Mouse (Mus musculus) hindbrain, embryonic 10.5 days (tissue): ENCODE results near the gene Rhbdd2. TPM values are rescaled to one million over a fixed set of nuclear protein-coding genes. Genes with fewer than 3 reads are reported as not detected.

Experiments
- DNase-seq: peaks from one replicate; pipeline ENCODE4 v3.0.0-alpha.2; 2017; ENCODE audit warnings: low spot score
- H3K27ac ChIP-seq: fragments of 300-500 bp; sonication (generic); 2 replicates; pipeline ENCODE4 v1.5.1; 2016; ENCODE audit warnings: mild to moderate bottlenecking, moderate library complexity
- H3K27me3 ChIP-seq: fragments of 300-500 bp; sonication (generic); 2 replicates; pipeline ENCODE4 v1.6.1; 2016; ENCODE audit warnings: mild to moderate bottlenecking; ENCODE audit not compliant: poor library complexity, insufficient read depth, severe bottlenecking
- H3K36me3 ChIP-seq: fragments of 300-500 bp; sonication (generic); 2 replicates; pipeline ENCODE4 v1.6.1; 2016; ENCODE audit warnings: mild to moderate bottlenecking, moderate library complexity
- H3K4me1 ChIP-seq: fragments of 300-500 bp; sonication (generic); replicated peaks from 2 replicates; pipeline ENCODE4 v1.6.1; 2016; ENCODE audit warnings: mild to moderate bottlenecking
- H3K4me3 ChIP-seq: fragments of 300-500 bp; sonication (generic); 2 replicates; pipeline ENCODE4 v1.5.1; 2016; ENCODE audit warnings: mild to moderate bottlenecking, moderate library complexity
- H3K9me3 ChIP-seq: fragments of 300-500 bp; sonication (generic); 2 replicates; pipeline ENCODE4 v1.6.1; 2016; ENCODE audit warnings: mild to moderate bottlenecking, moderate library complexity
- WGBS: fragments of 180-500 bp; shearing (Covaris S2); methylation state at CpG from one replicate; pipeline ENCODE4 v1.1.7; 2016; 5-methylcytosine and 5-hydroxymethylcytosine counted together
- polyA plus RNA-seq: library from polyadenylated mRNA; unstranded; fragments of >200 nt; fragmentation: Nextera tagmentation; extraction: Ambion mirVana; gene quantifications from 2 replicates; pipeline ENCODE4 v1.2.1, GENCODE M21; 2016

The Rhbdd2 gene
- polyA plus RNA-seq, 1 experiment from 2014 or later, result 65.6 TPM

DNA sequence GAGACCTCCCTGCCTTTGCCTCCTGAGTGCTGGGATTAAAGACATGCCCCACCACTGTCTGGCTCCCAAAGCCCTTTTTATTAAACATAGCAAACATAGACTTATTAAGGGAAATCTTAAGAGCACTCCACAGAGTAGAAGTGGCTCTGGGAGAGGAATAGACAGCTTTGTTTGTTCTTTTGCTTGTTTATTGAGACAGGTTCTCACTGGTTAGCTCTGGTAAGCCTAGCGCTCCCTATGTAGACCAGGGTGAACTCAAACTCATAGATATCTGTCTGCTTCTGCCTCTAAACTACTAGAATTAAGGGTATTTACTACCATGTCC is 16.9 kb downstream of the Rhbdd2 start:
- Histone ChIP-seq H3K36me3 (no peaks in the 10 kb centered on the region), H3K27me3 (no peaks in the 10 kb centered on the region), H3K9me3 (no peaks in the 10 kb centered on the region), H3K4me1 (0 out of 2 replicates have a peak, but pooled peaks cover 6% of the 10 kb centered on the region), H3K27ac (no peak overlapping the region), H3K4me3 (no peak overlapping the region)
- WGBS, result 98% methylated on average over 1 of the region's 1 CpGs
- DNase-seq, result no peak

DNA sequence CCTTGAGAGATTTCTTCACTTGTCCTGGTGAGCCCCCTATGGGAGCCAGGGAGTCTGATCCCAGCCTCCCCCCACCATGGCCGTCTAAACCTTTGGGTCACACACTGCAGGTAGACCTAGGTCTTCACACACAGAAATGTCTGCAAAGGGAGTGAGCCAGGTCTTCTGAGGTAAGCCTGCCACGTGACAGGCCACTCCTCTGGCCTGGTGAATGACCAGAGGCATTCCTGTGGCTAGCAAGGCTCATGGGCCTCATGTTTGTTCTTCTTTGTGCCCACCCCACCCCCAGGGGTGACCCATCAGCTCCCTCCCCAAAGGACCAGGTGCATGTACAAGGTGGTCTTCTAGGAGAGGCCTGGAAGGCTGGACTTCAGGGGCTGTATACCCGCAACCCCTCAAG is 19.1 kb downstream of the Rhbdd2 start:
- Histone ChIP-seq H3K9me3 (no peaks in the 10 kb centered on the region), H3K4me3 (no peak overlapping the region), H3K36me3 (no peaks in the 10 kb centered on the region), H3K27me3 (no peaks in the 10 kb centered on the region), H3K4me1 (peaks cover 11% of the 10 kb centered on the region; the same call in 1 of the 2 replicates), H3K27ac (no peak overlapping the region)
- no peak for DNase-seq
- 86% methylated on average over 3 of the region's 3 CpGs for WGBS

GRCm38 (mm10) chr5:135653209-135653608 is 20.8 kb downstream of the Rhbdd2 start:
- no peaks in the 10 kb centered on the region for H3K36me3 ChIP-seq
- H3K4me3 ChIP-seq, result no peak overlapping the region
- 58% methylated on average over 2 of the region's 2 CpGs for WGBS
- H3K9me3 ChIP-seq, result no peaks in the 10 kb centered on the region
- H3K4me1 ChIP-seq, result peaks cover 16% of the 10 kb centered on the region; the same call in 1 of the 2 replicates
- DNase-seq, result no peak
- no peaks in the 10 kb centered on the region for H3K27me3 ChIP-seq
- no peak overlapping the region for H3K27ac ChIP-seq

- no peaks in the 10 kb centered on the region for H3K36me3 ChIP-seq
- H3K9me3 ChIP-seq, result no peaks in the 10 kb centered on the region
- H3K27ac ChIP-seq, result no peak overlapping the region
- no peak overlapping the region for H3K4me3 ChIP-seq
- 86% methylated on average over 5 of the region's 5 CpGs for WGBS
- no peak for DNase-seq
- H3K27me3 ChIP-seq, result no peaks in the 10 kb centered on the region
- H3K4me1 ChIP-seq, result peaks cover 16% of the 10 kb centered on the region; the same call in 1 of the 2 replicates
Measured at GRCm38 (mm10) chr5:135656046-135656445, 23.6 kb downstream of the Rhbdd2 start.

GRCm38 (mm10) chr5:135657128-135657527 is 24.7 kb downstream of the Rhbdd2 start:
- DNase-seq, result no peak
- H3K36me3 ChIP-seq, result no peaks in the 10 kb centered on the region
- 78% methylated on average over 5 of the region's 5 CpGs for WGBS
- H3K27ac ChIP-seq, result no peak overlapping the region
- H3K9me3 ChIP-seq, result no peaks in the 10 kb centered on the region
- H3K27me3 ChIP-seq, result no peaks in the 10 kb centered on the region
- no peak overlapping the region for H3K4me3 ChIP-seq
- peaks cover 16% of the 10 kb centered on the region; the same call in 1 of the 2 replicates for H3K4me1 ChIP-seq

DNA sequence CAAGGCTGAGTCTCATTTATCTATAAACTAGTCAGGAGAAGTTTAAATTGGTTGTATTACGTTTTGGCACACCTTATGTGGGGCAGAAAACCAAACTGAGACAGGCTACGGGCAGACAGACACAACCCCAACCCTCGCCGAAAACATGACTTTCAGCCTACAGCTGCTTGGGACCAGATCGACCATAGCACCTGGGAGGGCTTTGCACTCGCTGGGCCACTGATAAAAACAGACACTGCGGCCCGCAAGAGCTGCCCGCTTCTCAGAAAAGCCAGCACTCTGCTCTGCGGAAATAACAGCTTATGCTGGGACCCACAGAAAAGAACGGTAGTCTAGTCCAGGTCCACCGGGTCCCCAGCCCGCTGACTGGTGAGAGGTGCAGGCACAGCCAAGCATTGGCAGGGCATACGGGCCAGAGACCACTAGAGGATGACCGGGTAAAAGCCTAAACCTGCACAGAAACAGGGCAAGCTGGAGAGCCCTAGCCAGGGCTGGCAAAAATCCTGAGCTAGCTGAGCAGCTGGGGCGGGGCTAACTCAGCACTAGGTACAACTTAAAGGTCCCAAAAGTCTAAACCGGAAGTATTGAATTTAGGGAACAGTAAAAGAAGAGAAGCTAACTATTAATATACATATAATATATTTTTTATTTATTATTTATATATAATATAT is 25.4 kb downstream of the Rhbdd2 start:
- DNase-seq, result no peak
- no peak overlapping the region for H3K27ac ChIP-seq
- H3K4me1 ChIP-seq, result peaks cover 13% of the 10 kb centered on the region; the same call in 1 of the 2 replicates
- H3K4me3 ChIP-seq, result no peak overlapping the region
- no peaks in the 10 kb centered on the region for H3K9me3 ChIP-seq
- H3K36me3 ChIP-seq, result no peaks in the 10 kb centered on the region
- H3K27me3 ChIP-seq, result no peaks in the 10 kb centered on the region
- 60% methylated on average over 17 of the region's 17 CpGs for WGBS

DNA sequence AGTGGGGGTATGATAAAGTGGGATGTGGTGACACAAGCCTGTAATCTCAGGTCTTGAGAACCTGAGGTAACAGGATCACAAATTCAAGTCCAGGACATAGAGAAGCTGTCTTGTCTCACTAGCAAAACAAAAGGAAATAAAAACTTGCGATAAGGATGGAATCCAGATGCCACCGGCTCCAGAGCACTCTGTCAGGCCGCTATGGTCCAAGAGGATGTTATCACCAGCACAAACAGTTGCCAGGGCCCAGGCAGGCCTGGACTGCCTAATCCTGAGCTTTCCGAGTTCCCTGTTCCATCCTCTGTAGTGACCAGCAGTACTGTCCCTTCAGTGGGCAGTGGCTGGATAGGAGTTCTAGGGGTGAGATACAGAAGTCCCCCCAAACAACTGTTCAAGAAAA is 27.5 kb downstream of the Rhbdd2 start:
- WGBS, result 85% methylated on average over 4 of the region's 4 CpGs
- H3K27ac ChIP-seq, result no peak overlapping the region
- no peaks in the 10 kb centered on the region for H3K9me3 ChIP-seq
- no peaks in the 10 kb centered on the region for H3K27me3 ChIP-seq
- no peak overlapping the region for H3K4me3 ChIP-seq
- no peak for DNase-seq
- no peaks in the 10 kb centered on the region for H3K36me3 ChIP-seq
- peaks cover 10% of the 10 kb centered on the region; the same call in 1 of the 2 replicates for H3K4me1 ChIP-seq

- Histone ChIP-seq H3K36me3 (no peaks in the 10 kb centered on the region), H3K27ac (no peak overlapping the region; the same call in 1 of the 2 replicates), H3K4me3 (no peak overlapping the region), H3K27me3 (no peaks in the 10 kb centered on the region), H3K9me3 (no peaks in the 10 kb centered on the region), H3K4me1 (peaks cover 10% of the 10 kb centered on the region; the same call in 1 of the 2 replicates)
- WGBS, result 84% methylated on average over 7 of the region's 7 CpGs
- DNase-seq, result no peak
Measured at GRCm38 (mm10) chr5:135660535-135660934, 28.1 kb downstream of the Rhbdd2 start.

- Histone ChIP-seq H3K36me3 (no peaks in the 10 kb centered on the region), H3K9me3 (peaks cover 6% of the 10 kb centered on the region; the same call in 1 of the 2 replicates), H3K4me1 (peaks cover 16% of the 10 kb centered on the region), H3K4me3 (no peak overlapping the region), H3K27ac (no peak overlapping the region), H3K27me3 (no peaks in the 10 kb centered on the region)
- DNase-seq, result no peak
- WGBS, result 90% methylated on average over 5 of the region's 5 CpGs
Measured at GRCm38 (mm10) chr5:135666890-135667289, 34.5 kb downstream of the Rhbdd2 start.

GRCm38 (mm10) chr5:135668071-135668470 is 35.7 kb downstream of the Rhbdd2 start:
- H3K27me3 ChIP-seq, result no peaks in the 10 kb centered on the region
- WGBS, result 87% methylated on average over 7 of the region's 7 CpGs

DNA sequence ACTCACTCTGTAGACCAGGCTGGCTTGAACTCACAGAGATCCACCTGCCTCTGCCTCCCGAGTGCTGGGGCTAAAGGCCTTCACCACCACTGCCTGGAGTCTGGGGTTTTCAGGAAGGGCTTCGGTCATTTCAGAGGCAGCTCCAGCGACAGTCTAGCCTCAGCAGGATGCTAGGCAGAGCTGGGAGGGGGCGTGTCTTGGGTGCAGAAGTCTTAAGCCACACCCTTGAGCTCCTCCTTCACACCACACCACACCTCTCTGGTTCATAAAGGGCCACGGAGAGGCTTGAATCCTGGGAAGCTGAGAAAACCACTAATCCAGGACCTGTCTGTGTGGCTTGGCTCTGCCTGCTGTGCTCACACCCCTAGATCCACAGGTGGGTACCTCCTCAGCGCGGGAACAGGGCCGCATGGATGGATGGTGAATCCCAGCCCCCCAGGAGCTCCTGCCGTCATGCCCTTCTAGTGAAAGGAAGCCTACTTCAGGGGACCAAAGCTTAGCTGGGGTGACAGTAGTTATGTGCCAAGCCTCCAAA is 37.4 kb downstream of the Rhbdd2 start, which contains the start of gene Por:
Gene Por (plus strand): TSS at position 293 of the 535 bp plus-strand sequence.
- H3K9me3 ChIP-seq, result peaks cover 6% of the 10 kb centered on the region; the same call in 1 of the 2 replicates
- peaks cover 41% of the 10 kb centered on the region for H3K4me1 ChIP-seq
- H3K27ac ChIP-seq, result peak within 1 kb of the TSS; percentile 57; the same call in 1 of the 2 replicates
- H3K36me3 ChIP-seq, result no peaks in the 10 kb centered on the region
- WGBS, result 24% methylated on average over 9 of the region's 9 CpGs
- no peaks in the 10 kb centered on the region for H3K27me3 ChIP-seq
- no peak for DNase-seq
- H3K4me3 ChIP-seq, result no peak within 1 kb of the TSS

More at GRCm38 (mm10) chr5:135668071-135668470, 35.7 kb downstream of the Rhbdd2 start:
- no peak for DNase-seq
- peaks cover 6% of the 10 kb centered on the region; the same call in 1 of the 2 replicates for H3K9me3 ChIP-seq
- no peak overlapping the region for H3K27ac ChIP-seq
- no peak overlapping the region for H3K4me3 ChIP-seq
- peaks cover 24% of the 10 kb centered on the region for H3K4me1 ChIP-seq
- H3K36me3 ChIP-seq, result no peaks in the 10 kb centered on the region

- Histone ChIP-seq H3K27ac (no peak overlapping the region), H3K27me3 (0 out of 2 replicates have a peak, but pooled peaks cover 4% of the 10 kb centered on the region), H3K4me1 (peaks cover 52% of the 10 kb centered on the region), H3K36me3 (no peaks in the 10 kb centered on the region), H3K9me3 (peaks cover 4% of the 10 kb centered on the region; the same call in 1 of the 2 replicates), H3K4me3 (no peak overlapping the region)
- WGBS, result 77% methylated on average over 2 of the region's 2 CpGs
- no peak for DNase-seq
Measured at GRCm38 (mm10) chr5:135670881-135671280, 38.5 kb downstream of the Rhbdd2 start.

GRCm38 (mm10) chr5:135672509-135672908 is 40.1 kb downstream of the Rhbdd2 start:
- H3K36me3 ChIP-seq, result no peaks in the 10 kb centered on the region
- 0 out of 2 replicates have a peak, but pooled peaks cover 4% of the 10 kb centered on the region for H3K27me3 ChIP-seq
- H3K4me1 ChIP-seq, result peaks cover 56% of the 10 kb centered on the region
- peak overlapping the region; percentile 62 for H3K27ac ChIP-seq
- DNase-seq, result no peak
- H3K4me3 ChIP-seq, result no peak overlapping the region
- no peaks in the 10 kb centered on the region for H3K9me3 ChIP-seq
- 65% methylated on average over 4 of the region's 4 CpGs for WGBS
